Mouse (Mus musculus): Measurements from ENCODE around the gene Tgfbr1.

The Tgfbr1 gene

DNA sequence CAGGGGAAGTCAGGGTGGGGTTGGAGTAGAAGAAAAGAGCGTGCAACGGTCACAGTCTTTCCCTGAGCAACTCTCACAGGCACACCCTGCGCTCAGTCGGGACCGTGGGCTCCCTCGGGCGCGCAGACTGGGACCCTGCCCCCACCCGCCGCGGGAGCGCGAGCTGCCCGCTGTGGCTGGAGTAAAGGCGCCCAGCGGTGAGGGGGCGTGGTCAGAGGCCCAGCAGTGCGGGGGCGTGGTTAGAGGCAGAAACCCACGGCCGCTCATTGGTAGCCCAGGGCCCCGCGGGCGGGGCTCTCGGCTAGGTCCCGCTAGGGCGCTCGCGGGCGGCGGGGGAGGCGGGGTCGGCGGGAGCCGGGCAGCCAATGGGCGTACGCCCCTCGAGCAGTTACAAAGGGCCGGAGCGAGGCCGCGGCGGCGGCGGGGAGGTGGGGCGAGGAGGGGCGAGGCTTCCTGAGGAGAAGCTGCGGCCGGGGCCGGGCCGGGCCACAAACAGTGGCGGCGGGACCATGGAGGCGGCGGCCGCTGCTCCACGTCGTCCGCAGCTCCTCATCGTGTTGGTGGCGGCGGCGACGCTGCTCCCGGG lies at the start of gene Tgfbr1:
TSS of gene Tgfbr1 (plus strand) at position 420 of the 586 bp plus-strand sequence.
- peak; percentile 94 for DNase-seq (ENCODE audit: low spot score)

DNA sequence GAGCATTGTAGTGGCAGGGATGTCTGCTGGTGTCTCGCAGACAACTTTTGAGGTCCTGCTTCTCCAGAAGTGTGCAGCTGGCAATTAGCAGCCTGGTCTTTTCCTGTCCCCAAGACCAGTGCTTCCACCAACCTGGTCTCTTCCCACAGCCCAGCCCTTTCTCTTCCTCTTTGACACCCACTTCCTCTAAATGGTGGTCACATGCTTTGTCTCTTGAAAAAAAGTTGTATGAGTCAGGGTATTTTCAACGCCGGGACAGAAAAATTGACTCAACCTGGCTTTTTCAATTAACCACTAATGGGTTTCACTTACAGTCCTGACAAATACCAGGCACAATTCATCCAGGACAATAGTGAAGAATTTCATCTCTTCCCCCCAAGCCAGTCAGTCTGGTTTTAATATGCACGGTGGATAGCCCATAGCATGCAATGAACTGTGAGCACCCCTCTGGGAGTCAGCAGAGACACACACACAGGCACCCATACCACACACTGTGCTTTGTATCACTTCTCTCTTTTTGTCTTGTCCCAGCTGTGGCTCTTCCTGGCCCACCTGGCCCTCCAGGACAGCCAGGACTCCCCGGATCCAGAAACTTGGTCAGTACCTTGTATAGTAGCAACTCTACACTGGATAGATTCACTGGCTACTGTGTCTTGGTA lies 49.6 kb upstream of the Tgfbr1 start:
- peak; percentile 27 for DNase-seq (ENCODE audit: low spot score)

DNA sequence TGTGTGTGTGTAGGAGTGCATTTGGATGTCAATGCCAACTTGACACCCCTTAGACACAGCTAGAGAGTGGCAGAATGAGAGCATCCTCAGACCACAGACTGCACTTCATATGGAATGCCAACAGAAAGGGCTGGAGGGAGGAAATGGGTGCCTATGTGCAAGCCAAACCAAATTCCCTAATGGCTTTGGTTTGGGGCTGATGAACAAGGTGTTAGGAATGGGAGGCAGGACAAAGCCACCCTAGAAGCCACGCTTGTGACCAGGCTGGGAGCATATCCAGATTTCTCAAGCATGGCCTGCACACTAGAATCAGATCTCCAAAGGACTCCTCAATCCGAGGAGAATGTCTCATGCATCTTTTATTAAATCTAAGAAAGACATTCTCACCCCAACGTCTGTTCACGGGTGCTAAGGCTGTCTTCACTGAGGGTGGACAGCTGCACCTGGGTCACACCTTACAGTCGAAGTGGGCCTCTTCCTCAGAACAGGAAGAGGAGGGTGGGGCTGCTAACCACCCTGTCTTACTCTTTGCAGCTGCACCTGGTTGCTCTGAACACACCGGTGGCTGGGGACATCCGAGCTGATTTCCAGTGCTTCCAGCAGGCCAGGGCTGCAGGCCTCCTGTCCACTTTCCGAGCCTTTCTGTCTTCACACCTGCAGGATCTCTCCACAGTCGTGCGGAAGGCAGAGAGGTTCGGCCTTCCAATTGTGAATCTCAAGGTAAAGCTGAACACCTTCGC lies 43.0 kb upstream of the Tgfbr1 start:
- peak; percentile 22 for DNase-seq (ENCODE audit: low spot score)

DNA sequence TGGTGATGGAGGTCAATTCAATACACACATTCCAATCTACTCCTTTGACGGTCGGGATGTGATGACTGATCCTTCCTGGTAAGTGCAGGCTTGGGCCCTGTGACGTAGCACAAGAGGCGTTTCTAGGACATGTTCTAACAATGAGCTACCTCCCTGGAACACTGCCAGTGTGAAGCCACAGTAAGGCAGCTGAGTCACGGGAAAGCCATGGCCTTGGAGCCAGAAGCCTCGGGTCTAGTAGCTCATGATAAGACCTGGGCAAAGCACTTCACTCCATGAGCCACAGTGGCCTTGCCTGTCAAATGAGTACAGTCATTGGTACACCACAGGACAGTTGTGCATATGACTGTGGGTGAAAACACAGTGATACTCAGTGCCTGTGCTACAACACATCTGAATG lies 42.2 kb upstream of the Tgfbr1 start:
- DNase-seq (ENCODE audit: low spot score) = peak; percentile 19

DNA sequence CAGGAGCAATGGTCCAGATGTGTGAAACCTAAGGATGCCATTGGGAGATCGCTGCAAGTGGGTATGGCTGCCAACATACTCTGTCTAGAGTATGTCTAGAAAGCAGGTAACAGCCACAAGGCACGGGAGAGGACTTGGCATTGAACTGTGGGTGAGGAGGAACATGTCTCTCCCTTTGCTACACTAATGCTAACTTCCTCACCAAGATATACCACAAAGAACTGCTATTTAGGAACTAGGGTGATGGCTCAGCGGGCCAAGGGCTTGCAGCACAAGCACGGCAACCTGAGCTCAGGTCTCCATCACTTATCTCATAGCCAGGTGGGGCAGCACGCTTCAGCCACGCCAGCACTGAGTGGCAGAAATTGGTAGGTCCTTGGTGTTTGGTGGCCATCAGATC lies 41.6 kb upstream of the Tgfbr1 start:
- DNase-seq (ENCODE audit: low spot score) = no peak

DNA sequence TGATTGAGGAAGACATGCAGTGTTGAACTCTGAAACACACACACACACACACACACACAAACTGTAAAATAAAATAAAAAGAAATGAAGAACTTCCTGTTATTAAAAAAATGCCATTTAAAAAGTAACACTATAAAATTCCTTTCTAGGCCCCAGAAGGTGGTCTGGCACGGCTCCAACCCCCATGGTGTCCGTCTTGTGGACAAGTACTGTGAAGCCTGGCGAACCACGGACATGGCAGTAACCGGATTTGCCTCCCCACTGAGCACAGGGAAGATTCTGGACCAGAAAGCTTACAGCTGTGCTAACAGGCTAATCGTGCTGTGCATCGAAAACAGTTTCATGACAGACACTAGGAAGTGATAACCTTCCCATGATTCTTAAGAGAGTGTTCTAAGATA lies 41.1 kb upstream of the Tgfbr1 start:
- DNase-seq (ENCODE audit: low spot score) = no peak

DNA sequence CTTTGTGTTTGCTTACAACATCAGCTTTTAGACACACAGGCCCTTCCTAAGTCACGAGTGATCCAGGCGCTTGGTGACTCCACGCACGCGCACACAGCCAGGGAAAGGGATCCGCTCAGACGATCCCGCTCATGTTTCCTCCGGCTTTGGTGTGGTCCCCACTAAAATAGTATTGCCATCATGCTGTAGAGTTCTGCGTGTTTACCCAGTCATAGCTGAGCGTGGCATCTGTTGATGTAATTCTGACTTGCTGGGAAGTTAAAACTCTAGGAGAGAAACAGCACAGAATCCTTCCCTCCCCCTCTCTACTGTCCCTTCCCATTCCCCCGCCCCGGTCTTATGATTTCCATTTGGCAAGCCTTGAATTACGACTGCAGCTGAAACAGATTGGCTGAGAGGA lies 40.3 kb upstream of the Tgfbr1 start:
- DNase-seq (ENCODE audit: low spot score) = no peak

DNA sequence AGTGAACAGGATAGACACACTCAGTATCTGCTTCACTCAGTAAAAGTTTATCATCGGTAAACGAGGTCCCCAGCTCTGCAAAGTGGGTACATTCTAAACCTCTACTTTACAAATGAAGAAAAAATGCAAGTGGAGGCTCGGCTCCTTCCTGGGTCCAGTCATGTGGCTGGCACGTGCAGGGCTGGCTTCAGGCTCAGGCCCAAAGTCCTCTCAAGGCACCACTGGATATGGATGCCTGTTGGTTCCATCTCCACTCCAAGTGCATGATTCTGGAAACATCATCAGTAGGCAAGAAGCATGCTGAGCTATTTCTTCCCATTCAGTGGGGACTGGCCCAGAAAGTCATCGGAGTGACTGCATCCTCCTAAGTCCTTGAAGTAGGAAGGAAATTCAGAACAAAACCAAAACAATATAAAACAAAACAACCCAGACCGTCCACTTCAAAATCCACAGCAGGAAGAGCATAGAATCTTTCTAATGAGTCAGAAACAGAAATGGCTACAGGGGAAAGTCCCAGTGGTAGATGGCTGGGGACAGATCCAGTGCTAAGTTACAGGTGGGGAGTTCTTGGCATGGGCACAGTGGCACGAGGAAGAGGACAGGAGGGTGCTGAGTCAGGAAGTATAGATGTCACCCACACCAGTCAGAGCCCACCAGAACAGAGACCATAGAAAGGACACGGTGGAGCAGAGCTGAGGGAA lies 39.2 kb upstream of the Tgfbr1 start:
- DNase-seq (ENCODE audit: low spot score) = no peak

DNA sequence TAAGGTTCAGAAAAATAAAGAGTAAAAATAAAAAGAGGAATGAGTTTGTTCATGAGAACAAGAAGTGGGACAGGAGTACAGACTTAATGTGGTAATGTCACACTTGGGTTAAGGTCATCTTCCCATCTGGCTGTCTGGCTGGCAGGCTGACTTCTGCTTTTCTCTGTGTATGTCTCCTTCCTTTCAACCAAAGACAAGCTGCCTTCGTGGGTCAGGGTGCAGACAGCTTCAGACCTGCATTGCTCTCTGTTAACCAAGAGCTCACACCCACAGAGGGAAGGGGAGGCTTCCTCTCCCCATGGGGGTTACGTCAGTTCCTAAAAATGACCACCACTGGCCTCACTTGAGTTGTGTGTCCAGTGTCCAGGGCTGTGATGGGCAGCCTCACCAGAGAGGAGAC lies 37.6 kb upstream of the Tgfbr1 start:
- DNase-seq (ENCODE audit: low spot score) = no peak

DNA sequence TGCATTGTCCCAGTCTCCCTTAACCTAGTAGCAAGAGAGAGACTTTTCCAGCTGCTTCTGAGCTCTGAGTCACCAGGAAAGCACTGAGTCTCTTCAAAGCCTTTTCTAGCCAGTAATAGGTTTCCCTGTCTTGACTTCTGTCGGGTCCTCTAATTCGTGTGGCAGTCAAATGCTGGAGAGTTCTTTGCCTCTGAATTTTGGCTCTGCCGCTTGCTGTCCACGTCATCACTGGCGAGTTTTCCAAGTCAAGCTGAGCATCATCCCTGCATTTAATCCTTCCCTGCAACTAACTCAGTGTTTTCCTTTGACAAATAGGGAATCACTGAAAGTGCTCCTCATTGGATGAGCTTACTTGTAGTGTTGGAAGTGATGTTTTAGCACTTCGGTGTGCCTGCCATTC lies 36.6 kb upstream of the Tgfbr1 start:
- DNase-seq (ENCODE audit: low spot score) = no peak

DNA sequence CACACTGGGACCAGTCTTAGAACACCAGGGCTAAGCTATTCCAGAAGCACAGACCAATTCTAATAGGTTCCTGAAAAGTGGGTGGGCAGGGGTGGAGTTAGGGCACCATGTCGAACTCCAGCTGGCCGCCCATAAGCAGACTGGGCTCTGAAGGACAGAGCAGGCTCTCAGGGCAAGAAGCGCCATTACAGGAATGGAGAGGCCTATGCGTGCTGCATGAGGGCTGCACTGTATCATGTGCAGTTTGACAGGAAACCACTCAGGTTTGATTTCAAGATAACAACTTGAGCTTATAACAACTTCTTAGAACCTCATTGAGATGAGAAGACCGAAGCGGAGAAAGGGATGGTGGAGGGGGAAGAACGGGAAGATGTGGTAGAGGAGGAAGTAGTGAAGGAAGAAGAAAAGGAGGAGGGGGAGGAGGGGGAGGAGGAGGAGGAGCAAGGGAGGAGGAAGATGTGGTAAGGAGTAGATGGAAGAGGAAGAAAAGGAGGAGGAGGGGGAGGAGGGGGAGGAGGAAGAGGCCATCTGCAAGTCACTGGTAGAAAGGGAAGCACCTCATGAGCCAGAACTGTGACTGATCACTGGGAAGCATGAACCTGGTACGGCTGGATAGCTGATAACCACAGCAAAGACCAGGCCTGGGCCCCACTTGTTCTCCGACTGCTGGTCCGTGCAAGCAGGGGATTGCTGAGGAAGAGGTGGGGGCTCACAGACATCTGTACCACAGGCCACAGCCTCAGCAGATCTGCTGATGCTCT lies 33.3 kb upstream of the Tgfbr1 start:
- DNase-seq (ENCODE audit: low spot score) = peak; percentile 63

DNA sequence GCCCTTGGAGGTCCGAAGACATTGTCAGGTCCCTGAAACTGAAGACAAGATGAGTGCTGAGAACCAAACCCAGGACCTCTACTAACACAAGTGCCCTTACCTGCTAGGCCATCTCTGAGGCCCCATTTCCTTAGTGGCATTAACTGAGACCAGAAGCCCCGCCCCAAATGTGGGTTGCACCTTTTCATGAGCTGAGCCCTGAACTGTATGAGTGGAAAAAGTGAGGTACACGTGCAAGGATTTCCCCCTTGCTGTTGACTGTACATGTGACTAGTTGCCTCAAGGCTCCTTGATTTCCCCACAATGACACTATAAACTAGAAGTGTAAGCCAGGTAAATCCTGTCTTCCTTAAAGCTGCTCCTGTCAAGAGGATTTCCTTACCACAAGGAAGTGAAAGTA lies 30.7 kb upstream of the Tgfbr1 start:
- peak; percentile 43 for DNase-seq (ENCODE audit: low spot score)

DNA sequence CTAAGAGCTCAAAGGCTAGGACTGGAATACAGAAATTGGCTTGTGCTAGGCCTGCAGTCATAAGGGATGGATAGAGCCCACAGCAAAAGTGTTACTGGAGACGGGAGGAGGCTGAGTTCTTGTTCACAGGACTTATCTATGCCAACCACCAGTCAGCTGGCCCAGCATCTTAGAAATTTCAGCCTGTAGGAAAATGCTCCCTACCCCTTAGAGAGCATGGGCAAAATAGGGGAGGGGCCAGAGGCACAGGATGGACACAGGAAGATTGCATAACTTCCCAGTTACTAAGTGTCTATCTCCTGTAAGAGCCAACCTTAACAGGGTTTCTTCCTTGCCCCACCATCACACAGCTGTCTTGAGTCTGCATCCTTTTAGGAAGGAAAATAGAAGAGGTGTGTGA lies 28.8 kb upstream of the Tgfbr1 start:
- DNase-seq (ENCODE audit: low spot score) = no peak

DNA sequence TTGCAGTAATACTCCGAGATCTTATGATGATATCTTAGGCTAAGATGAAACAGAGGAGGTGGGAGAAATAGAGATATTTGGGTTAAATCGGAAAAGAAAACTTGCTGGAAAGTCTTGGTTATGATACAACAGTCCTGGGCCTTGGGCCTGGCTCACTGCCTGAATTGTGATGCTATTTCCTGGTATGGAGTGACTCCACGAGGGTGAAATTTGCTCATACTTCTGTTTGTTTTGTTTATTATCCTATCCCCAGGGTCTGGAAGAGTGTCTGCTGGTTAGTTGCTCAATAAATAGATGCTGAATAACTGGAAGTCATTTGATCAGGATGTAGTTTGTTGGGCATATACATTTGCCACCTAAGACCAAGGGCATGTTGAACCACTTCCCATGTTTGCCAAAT lies 25.2 kb upstream of the Tgfbr1 start:
- no peak for DNase-seq (ENCODE audit: low spot score)

DNA sequence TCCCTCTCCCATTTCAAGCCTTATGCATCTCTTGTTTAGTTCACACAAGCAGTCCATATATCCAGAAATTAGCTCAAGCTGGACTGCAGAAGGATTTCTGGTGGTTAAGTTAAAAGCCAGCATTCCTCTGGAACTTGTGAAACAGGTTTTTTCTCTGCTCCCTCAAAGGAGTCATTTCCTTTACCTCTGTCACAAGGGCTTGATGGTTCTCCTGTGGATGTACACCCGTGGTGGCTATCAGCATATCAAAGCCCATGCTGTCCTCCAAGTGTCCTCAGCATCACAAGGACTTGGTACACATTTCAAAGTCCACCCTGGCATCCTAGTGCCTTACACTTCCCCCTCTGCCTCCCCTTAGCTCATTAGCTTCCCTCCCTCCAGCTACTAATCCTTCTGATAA lies 23.7 kb upstream of the Tgfbr1 start:
- DNase-seq (ENCODE audit: low spot score) = no peak

DNA sequence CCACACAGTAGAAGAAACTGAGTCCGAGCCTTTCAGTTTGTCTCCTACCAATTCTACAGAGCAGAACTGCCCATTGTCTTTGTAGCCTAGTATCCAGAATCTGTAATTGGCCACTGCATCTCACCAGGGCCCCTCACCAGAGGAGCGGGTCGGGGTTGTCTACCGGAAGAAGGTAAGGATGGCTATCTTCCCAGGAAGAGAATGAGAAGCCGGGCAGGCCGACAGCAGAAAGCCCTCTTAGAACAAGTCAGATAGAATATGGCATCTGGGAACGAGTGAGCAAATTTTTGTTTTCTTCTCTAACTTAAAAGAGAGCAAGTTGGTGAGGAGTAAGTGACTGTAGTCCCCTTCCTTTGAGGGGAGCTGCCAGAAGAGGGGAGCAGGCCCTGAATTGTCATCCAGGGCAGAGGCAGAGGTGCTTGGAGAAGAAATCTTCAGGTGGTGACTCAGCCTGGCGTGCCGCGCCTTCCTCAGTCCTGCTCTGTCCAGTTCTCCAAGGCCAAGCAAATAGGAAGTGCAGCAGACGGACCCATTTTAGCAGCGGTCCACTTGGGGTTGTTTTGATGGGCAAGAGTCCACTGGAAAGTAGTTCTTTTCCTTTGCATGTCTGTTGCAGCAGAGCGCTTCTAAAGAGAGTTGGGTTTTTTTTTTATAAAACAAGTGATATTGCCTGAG lies 22.5 kb upstream of the Tgfbr1 start:
- no peak for DNase-seq (ENCODE audit: low spot score)

DNA sequence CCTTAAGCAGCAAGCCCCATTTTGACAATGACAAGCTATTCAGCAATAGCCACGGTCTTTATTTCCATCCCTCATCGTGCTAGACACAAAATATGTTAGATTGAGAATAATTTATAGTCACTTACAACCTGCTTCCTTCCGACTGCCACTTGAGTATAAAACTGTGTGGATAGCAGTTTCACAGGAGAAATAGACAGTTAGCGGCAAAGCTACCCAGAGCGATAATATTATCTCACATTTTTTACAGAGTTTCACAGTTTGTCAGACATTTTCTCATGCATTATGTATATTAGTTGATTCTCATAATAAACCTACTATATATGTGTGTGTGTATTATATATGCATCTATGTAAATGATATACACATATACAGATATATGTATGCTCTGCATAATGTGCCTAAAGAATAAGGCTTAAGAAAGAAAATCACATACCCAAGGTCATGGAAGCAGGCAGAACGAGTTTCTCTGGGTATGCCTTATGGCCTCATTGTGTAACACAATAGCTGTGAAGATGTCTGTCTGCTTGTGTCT lies 20.1 kb upstream of the Tgfbr1 start:
- DNase-seq (ENCODE audit: low spot score) = no peak

DNA sequence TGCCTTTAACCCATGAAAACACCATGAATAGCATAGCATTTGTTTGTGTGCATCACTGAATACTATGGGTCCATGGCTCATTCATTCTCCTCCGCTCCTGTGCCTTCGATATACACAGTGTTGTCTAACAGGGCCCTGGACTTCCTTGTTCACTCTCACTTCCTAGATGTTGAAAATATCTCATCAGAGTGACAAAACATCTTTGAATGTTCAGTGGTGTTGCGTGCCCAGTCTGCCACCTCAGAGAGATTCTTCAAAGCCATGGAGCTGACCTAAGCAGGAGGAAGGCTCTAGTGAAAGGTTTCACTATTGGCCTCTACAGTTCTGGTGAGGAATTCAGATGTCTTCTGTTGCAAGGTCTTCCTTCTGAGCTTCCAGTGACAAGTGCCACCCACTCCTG lies 19.5 kb upstream of the Tgfbr1 start:
- DNase-seq (ENCODE audit: low spot score) = no peak

DNA sequence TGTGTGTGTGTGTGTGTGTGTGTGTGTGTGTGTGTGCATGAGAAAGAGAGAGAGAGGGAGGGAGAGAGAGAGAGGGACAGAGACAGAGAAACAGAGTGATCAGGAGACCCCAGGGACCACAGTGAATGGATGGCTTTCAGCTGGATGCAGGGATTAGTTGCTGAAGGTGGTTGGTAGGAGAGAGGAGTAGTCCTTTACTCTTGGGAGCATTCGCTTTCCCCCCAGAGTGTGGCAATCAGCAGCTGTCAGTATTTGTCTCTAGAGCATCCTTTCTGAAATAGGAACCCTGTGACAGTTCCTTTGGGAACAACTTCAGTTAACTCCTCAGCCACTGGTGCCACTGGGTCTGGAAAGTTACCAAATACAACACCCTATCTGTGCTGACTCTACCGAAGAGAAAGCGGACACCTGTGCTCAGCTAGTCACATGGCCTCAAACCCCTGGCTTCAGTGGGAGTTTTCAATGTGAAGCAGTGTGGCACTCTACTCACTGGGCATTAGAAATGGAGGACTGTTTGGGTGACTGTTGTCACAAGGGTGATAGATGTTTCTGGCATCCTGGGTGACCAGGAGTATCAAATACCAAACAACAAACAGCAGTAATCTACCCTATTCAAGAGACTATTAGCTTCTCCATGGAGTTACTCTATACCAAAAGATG lies 16.0 kb upstream of the Tgfbr1 start:
- DNase-seq (ENCODE audit: low spot score) = no peak

DNA sequence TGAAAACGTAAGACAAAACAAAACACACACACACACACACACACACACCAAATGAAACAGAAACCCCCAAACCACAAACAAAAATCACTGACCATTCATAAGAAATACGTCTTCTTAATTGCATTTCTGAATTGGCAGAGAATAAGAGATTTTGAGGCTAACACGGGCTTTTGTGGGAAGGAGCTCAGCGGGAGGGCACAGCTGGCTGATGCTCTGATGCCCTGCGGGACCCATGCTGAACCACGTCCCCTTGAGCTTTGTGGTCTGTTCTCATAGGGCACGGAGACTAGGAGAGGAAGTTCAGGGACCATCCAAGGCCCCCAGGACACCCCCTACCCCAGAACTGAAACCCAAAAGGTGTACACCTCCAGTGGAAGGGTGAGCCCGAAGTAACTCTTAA lies 10.4 kb upstream of the Tgfbr1 start:
- DNase-seq (ENCODE audit: low spot score) = no peak

DNA sequence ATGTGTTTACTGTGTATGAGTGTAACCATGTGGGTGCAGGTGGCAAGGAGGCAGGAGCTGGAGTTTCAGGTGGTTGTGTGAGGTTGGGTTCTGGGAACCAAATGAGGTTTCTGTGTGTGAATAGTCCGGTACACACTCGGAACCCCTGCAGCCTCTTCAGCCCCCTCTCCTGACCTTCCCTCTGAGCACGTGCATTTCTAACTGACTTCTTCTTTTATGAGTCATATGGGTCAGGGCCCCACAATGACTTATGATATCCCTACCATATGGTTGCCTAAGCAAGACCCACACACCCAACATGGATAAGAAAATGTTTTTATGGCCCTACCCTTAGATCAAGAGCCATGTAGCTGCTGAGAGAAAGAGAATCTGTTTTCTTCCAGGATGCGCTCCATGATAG lies 6.0 kb upstream of the Tgfbr1 start:
- no peak for DNase-seq (ENCODE audit: low spot score)

Data from T-cell, adult 2 months (primary cell).